Mouse (Mus musculus): ENCODE measurements around the gene Fam19a4. TPM values are rescaled to one million over a fixed set of nuclear protein-coding genes. Genes with fewer than 3 reads are reported as not detected.

Fam19a4 gene
- total and polyA plus RNA-seq, 3 experiments, result not detected

DNA sequence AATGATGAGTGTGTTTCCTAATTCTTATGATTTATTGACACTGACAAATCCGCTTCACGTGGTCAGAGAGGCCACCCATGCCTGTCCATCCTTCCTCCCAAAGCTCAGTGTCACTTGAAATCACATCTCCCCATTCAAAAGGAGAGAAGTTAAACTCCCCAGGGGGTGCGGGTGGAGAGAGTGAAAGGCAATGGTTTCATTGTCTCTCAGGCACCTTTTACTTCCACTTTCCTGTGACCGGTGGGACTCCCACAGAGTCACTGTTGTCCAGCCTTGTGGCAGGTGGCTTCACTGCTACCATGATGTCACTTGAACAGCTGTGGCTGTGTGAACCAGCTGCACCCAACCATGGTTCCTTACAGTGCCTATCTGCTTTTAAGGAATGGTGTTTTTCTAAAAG, 11.8 kb downstream of the Fam19a4 start:
- TF ChIP-seq CHD2 (IDR thresholded peaks at IDR 0.05; ENCODE audit: low read length) (peak; percentile 47; the same call in 1 of the 2 replicates), TCF12 (IDR thresholded peaks at IDR 0.05; ENCODE audit: low read depth, low read length) (peak; percentile 99), MEF2A (IDR thresholded peaks at IDR 0.05; ENCODE audit: borderline replicate concordance, low read depth, low read length) (peak; percentile 41; the same call in 1 of the 2 replicates), POLR2A (IDR thresholded peaks at IDR 0.05; ENCODE audit: low read depth, low read length) (no peak), MAX (IDR thresholded peaks at IDR 0.05; ENCODE audit: low read length) (peak; percentile 47; the same call in 1 of the 2 replicates), MYC (IDR thresholded peaks at IDR 0.05; ENCODE audit: low read depth, low read length) (0 out of 2 replicates have a peak, but pooled peaks have one; percentile 35), ZC3H11A (IDR thresholded peaks at IDR 0.05; ENCODE audit: low read depth, low read length) (no peak), JUND (conservative IDR thresholded peaks at IDR 0.05; ENCODE audit: low read depth, low read length) (peak; percentile 60), GABPA (IDR thresholded peaks at IDR 0.05; ENCODE audit: insufficient replicate concordance, low read depth, low read length) (no peak), ZNF384 (IDR thresholded peaks at IDR 0.05; ENCODE audit: low read depth, low read length) (no peak), KAT2A (IDR thresholded peaks at IDR 0.05; ENCODE audit: insufficient replicate concordance, low read length) (0 out of 2 replicates have a peak, but pooled peaks have one; percentile 36), ZKSCAN1 (IDR thresholded peaks at IDR 0.05; ENCODE audit: borderline replicate concordance, low read depth, low read length) (no peak), ETS1 (conservative IDR thresholded peaks at IDR 0.05; ENCODE audit: low read depth, low read length) (peak; percentile 96), HCFC1 (IDR thresholded peaks at IDR 0.05; ENCODE audit: low read depth, low read length) (no peak), USF1 (IDR thresholded peaks at IDR 0.05; ENCODE audit: low read depth, low read length) (no peak), MAFK (IDR thresholded peaks at IDR 0.05; ENCODE audit: insufficient replicate concordance, low read length) (peak; percentile 80), IRF4 (IDR thresholded peaks at IDR 0.05; ENCODE audit: low read depth, low read length) (peak; percentile 87), BHLHE40 (IDR thresholded peaks at IDR 0.05; ENCODE audit: low read depth, low read length) (peak; percentile 85), MXI1 (IDR thresholded peaks at IDR 0.05; ENCODE audit: low read depth, low read length) (no peak; the same call in 1 of the 2 replicates), CHD1 (IDR thresholded peaks at IDR 0.05; ENCODE audit: low read depth, low read length) (no peak), RAD21 (IDR thresholded peaks at IDR 0.05; ENCODE audit: low read depth, low read length) (no peak), SIN3A (IDR thresholded peaks at IDR 0.05; ENCODE audit: low read length) (peak; percentile 44; the same call in 1 of the 2 replicates), JUN (IDR thresholded peaks at IDR 0.05; ENCODE audit: insufficient read depth, low read depth, low read length) (peak; percentile 50; the same call in 1 of the 2 replicates), MAZ (IDR thresholded peaks at IDR 0.05; ENCODE audit: low read depth, low read length) (no peak), SMC3 (IDR thresholded peaks at IDR 0.05; ENCODE audit: low read depth, low read length) (no peak), EP300 (IDR thresholded peaks at IDR 0.05; ENCODE audit: low read length) (peak; percentile 85), UBTF (IDR thresholded peaks at IDR 0.05; ENCODE audit: low read depth, low read length) (no peak), NELFE (IDR thresholded peaks at IDR 0.05; ENCODE audit: low read depth, low read length) (no peak), USF2 (conservative IDR thresholded peaks at IDR 0.05; ENCODE audit: low read depth, low read length) (peak; percentile 34; the same call in 1 of the 2 replicates), CTCF (conservative IDR thresholded peaks at IDR 0.05 in 1 of 2, IDR thresholded peaks at IDR 0.05 in 1 of 2; ENCODE audit: low read depth in 2 of 2, low read length in 2 of 2) (no peak), NRF1 (IDR thresholded peaks at IDR 0.05; ENCODE audit: low read depth, low read length) (no peak), TBP (conservative IDR thresholded peaks at IDR 0.05; ENCODE audit: low read depth, low read length) (no peak), RCOR1 (conservative IDR thresholded peaks at IDR 0.05; ENCODE audit: low read depth, low read length) (peak; percentile 85; the same call in 1 of the 2 replicates)
- peaks cover 2 to 28% of the 10 kb centered on the region in 2 experiments; a peak in 2 of 4 replicates for H3K4me1 ChIP-seq (ENCODE audit: control insufficient read depth in 1 of 2, insufficient read depth in 2 of 2)
- no peak overlapping the region for H3K27ac ChIP-seq (ENCODE audit: insufficient read depth, low read depth)
- in situ Hi-C loops (cut with MboI; ENCODE audit: low pct_ligation_motif_present, low pct_unique_long_range_greater_than_20kb, low sequenced_read_pairs), result no loop called here
- no peaks in the 10 kb centered on the region for H3K36me3 ChIP-seq (replicated peaks in 1 of 2; ENCODE audit: control insufficient read depth in 1 of 2, insufficient read depth in 1 of 2, low read length in 1 of 2)
- H3K27me3 ChIP-seq (replicated peaks), result peaks cover 80% of the 10 kb centered on the region
- no peak overlapping the region for H3K4me3 ChIP-seq (replicated peaks in 1 of 3; ENCODE audit: low read depth in 2 of 3, low read length in 2 of 3, poor library complexity in 1 of 3)
- peak; percentile 88 for DNase-seq (ENCODE audit: extremely low read depth)
- no peak overlapping the region for H3K9ac ChIP-seq (ENCODE audit: insufficient read depth, low read depth)
- no peaks in the 10 kb centered on the region for H3K9me3 ChIP-seq (replicated peaks; ENCODE audit: low read length)
- dilution Hi-C loops (cut with MboI; ENCODE audit: extremely low pct_ligation_motif_present, extremely low pct_unique_long_range_greater_than_20kb, low sequenced_read_pairs), result no loop called here
- no peaks in the 10 kb centered on the region for H3K79me2 ChIP-seq (replicated peaks; ENCODE audit: control insufficient read depth, extremely low read depth, insufficient read depth, poor library complexity, severe bottlenecking)
- H3K4me2 ChIP-seq (ENCODE audit: insufficient read depth, low read depth, poor library complexity, severe bottlenecking), result no peak overlapping the region
